Mouse (Mus musculus) left cerebral cortex, adult 8-10 months (tissue): Measurements from ENCODE around the gene Nptxr. TPM values are rescaled to one million over a fixed set of nuclear protein-coding genes. Genes with fewer than 3 reads are reported as not detected.
"Not testable (repeated sequence)": the region's sequence is repeated elsewhere in the genome, so short reads cannot be mapped to it uniquely, and the experiment has no call there.

Source experiments
- DNase-seq, 2 experiments: peaks; one replicate each; pipeline ENCODE4 v3.0.0; 2022; ENCODE audit warnings: low spot score in 2 of 2
- total RNA-seq, 4 experiments: library from RNA; stranded (reverse); gene quantifications; 2 replicates each; pipeline ENCODE4 v1.2.4; 2022

Nptxr gene
- total RNA-seq, 4 experiments from 2014 or later, result 506 to 553 (median 527) TPM

DNA sequence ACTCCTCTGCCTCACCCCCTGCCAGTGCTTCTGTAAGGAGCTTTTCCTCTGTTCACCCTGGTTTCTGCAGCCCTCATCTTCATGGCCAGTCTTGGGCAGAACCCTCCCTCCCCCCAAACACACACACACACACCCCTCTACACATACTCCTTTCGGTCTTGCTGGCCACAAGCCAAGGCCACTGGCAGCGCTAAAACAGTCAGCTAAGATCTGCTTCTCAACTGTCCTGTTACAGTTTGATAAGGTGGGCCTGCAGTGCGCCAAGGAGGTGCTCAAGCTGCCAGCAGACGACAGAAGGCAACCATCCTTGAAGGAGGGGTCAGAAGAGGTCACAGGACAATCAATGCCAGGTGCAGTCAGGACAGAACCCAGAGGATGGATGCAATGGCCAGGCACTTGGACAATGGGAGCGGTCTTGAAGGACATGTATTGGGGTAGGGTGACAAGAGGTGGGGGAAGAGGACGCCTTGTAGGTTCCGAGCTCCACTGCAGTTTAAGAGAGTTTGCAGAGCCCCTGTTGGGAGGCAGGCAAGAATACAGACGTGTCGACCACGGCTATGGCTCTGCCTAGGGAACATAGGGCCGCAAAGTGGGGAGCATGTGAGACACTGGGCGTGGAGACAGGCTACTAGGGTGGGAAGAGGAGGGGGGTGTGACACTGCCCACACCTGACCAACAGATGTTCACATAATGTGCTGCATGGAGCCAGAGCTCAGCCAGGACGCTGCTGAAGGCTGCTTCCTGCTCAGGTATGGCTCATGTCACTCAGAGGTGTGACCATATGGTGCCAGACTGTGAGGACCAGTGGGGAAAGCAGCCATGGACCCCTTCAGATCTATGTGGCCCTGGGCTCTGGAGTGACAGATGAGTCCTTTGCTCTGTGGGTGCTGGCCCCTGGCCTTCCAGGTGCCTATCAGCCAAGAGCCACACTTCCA lies 18.0 kb upstream of the Nptxr start:
- DNase-seq, result no peak

DNA sequence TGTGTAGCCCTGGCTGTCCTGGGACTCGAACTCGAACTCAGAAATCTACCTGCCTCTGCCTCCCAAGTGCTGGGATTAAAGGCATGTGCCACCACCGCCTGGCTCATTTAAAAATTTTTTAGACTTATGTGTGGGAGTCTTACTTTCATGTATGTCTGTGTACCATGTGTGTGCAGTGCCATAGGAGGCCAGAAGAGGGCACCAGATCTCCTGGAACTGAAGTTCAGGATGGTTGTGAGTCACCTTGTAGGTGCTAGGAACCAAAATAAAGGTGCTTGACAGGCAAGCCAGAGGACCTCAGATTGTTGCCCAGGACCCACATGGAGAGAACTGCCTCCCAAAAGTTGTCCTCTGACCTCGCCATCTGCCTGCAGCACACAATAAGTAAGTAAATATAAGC lies 13.8 kb upstream of the Nptxr start:
- DNase-seq, result no peak

DNA sequence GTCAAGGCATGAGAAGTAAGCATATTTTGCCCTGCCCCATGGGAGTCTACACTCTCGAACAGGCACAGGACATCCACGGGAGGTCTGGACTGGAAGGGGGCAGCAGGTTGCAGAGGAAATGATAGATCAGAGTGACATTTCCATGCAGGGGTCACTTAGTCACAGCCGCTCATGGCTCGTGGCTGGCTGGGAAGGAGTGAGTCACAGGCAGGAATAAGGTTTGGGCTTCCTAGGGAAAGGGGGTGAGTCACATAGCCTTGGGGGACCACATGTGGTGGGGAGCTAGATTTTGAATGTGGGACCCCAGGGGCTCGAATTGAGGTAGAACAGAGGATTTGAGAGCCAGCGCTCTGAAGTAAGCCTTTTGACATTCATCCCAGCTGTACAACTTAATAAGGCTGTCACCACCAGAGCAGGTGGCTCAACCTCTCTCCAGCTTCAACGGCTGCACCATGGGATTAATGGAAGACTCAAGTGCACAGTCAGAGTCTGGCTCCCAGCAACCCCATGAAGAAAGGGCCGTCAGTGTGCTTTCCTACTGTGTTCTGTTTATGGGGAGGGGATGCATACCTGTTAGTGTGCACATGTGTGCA lies 9.2 kb upstream of the Nptxr start:
- DNase-seq, result no peak

DNA sequence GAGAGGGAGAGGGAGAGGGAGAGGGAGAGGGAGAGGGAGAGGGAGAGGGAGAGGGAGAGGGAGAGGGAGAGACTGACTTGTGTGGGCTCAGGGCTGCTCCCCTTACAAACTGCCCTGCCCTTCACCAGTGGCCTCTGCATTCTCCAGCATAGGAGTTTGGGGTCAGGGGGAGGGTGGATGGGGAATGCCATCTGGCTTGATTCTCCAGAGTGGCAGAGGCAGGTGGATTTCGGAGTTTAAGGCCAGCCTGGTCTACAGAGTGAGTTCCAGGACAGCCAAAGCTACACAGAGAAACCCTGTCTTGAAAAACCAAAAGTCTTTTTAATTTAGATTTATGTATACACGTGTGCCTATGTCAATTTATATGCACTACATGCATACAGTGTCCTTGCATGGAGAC lies 8.3 kb upstream of the Nptxr start:
- DNase-seq, result not testable (repeated sequence)

DNA sequence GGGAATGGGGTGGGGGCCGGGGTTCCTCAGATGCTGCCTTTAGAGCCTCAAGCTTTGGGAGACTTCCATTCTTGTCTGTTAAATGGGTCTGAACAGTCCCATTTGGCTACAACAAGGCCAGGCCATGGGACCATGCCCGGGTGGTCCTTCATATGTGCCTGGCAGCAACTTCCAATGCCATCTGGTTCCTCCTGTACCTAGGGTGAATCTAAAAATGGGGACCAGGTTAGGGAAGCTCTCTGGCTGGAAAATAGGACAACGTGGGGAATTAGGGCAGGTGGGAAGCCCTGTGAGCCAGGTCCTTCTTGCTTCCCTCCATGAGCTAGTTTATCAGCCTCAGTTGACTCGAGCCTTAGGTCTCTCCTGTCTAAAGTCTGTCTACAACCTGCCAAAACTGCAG lies 6.4 kb upstream of the Nptxr start:
- DNase-seq, result no peak

DNA sequence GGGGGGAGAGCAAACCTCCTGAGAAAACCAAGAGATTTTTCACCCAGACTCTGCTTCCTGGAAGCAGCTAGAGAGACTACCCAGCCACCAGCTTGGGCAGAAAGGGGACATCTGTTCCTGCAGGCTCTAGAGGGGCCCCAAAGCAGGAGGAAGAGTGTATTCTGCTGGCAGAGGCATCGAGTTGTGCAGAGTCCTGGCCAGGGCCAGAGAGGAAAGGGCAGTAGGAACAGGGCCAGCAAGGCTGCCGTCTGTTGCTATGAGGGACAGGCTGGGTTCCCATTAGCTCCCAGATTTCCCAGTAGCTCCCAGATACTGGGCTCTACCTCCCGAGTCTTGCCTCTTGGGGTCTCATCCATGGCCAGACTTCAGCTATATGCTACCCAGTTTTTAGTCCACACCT lies 5.5 kb upstream of the Nptxr start:
- DNase-seq, result no peak

DNA sequence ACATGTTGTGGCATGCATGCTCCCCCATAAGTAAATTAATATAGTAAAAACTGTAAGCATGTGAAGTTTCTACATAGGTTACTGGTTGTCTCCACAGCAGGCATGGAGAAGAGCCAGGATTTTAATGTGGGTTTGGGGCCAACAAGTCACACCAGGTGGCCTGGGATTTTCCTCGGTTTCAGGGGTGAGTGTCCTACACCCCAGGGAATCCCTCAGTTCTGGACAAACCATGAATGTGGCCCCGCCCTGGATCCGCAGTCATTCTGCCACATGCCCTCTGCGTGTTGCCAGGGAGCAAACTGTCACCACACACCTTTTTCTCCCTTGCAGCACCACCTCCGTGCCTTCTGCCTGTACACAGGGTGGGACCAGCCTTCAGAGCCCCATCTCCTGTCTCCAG lies 4.1 kb upstream of the Nptxr start:
- no peak for DNase-seq

DNA sequence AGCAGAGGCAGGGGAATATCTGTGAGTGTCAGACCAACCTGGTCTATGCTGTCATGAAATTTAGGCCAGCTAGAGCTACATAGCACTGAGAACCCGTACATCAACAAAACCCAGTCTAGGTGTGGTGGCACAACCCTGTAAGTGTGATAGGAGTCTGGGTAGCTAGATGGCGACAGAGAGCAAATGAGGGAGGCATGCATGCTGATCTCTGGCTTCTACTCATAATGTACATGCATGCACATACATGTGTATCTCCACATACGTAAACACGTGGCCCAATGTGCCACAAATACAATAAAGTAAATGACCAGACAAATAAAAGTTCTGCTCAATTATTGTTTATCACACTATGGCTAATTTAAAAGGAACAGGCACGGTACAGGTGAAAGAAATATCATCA lies 3.5 kb upstream of the Nptxr start:
- DNase-seq, result no peak

DNA sequence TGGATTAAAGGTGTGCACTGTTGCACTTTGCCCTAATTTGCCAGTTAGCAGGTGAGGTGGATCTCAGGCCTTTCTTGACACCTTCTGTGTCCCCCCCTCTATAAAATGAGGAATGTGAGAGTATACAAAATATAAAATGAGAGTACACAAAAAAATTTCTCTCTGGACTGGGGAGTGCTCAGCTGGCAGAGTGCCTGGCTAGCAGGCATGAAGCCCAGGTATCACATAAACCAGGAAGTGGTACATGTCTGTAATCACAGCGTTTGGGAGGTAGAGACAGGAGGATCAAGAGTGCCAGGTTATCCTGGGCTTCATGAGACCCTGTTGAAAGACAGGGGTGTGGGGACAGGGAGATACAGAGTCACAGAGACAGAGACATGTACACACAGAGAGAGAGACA lies 2.5 kb upstream of the Nptxr start:
- no peak for DNase-seq

DNA sequence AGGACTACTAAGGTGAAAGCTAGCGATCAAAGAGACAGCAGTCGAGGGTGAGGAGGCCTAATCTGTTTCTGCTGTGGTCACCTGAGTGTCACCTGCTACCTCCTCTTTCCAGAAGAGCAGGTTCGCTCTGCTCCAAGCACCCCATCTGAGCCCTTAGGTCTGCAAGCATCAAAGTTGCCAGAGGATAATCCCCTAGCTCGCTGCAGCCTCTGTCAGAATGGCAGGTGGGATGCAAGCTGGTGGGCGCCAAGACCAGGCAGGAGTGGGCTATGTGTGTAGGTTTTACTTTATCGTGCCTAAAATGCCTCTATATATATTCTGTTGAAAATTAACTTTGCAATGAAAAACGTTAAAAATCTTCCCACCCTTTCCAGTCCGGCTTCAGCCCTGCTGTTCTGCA lies 680 bp upstream of the Nptxr start:
- no peak for DNase-seq

DNA sequence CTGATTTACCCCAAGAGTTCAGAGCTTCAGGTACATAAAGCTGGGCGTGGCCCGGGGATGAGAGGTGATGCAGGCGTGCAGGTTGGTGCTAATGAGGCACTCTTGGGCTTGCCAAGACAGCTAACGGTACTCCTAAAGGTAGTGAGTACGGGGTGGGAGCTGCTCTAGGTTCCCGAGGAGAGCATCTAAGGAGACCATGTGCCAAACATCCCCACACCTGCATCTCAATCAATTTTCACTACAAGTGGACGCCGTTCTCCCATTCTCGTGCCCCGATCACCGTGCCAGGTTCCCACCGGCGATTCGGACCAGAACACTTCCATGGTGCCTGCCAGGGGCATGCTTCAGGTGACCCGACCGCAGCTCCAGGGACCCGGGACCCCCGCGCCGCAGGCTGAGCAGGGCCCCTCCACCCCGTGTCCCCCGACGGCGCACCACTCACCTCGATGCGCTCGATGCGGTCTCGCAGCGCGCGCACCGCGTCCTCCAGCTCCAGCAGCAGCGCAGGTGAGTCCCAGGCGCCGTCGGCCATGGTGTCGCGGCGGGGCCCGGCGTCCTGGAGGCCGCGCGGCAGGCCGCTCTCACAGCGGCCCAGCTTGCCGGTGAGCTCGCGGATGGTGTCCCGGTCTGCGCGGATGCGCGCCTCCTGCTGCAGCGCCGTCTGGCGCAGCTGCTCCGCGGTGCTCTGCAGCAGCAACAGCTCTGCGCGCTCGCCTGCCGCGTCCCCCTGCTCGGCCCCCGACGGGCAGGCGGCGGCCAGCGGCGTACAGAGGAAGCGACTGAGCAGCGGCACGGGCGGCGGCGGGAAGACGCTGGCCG lies 824 bp downstream of the Nptxr start:
- DNase-seq, result no peak

DNA sequence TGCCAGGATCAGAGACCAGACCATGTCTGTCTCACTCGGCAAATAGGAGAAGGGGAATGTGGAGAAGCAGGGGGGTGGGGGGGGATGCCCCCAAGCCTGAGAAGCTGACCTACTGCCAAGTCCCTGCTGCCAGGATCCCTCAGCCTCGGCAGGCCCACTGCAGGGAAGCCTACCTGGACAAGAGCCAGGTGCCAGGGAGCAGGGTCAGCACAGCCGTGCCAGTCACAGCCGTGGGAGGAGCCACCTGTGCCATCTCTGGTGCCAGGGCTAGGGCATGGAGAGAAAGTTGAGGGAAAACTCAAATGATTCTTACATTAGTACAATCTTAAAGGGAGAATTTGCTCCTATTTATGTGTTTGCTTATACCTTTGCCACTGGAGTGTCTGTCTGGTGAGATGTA lies 2.3 kb downstream of the Nptxr start:
- no peak for DNase-seq

DNA sequence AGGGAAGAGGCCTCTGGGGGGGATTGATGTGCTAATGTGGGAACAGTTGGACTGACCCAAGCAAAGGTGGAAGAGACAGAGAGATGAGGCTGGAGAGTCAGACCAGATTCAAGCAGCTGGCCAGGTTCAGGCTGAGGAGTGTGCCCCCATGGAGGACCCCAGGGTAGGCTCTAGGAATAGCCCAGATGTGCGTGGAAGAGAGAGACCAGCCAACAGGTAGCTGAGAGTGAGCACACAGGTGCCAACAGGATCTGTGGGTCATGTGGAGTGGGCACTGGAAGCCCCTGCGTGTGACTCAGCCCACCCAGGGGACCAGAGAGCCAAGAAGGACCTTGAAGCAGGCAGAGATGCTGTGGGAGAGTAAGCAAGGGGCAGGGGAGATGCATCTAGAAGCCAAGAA lies 2.9 kb downstream of the Nptxr start:
- no peak for DNase-seq

DNA sequence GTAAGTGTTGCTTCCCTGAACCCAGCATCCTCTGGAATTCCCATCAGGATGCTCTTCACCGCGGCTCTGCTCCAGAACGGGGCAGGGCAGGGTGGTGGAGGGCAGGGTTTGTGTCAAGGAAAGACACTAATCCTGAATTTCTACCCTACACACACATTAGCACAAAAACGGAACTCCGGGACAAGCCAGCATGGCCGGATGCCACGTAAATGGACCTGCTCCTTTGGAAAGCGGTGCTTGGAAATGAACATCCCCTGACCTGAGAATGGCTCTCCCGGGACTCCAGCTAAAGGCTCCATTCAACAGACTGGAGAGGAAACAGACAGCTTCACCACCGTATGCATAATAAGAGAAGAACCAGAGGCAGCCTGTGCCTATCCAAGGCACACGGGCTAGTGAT lies 3.9 kb downstream of the Nptxr start:
- DNase-seq, result no peak

DNA sequence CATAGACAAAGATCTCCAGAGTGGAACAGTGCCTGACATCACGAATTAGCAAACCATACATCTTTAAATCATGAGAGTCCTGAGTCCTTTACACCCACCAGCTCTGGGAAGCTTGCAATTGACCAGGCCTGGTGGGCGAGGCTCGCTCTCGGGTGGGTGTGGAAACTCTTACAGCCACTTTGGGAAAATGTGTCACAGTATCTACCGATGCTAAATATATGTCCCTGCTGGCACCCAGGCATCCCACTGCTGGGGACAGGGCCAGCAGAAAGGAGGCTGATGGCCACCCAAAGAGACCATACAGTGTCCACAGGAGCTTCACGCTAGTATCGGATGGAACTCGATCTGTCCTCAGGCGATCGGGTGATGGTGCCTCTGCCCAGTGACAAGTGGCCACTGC lies 6.0 kb downstream of the Nptxr start:
- DNase-seq, result peak in 1 of 2 experiments; percentile 79

DNA sequence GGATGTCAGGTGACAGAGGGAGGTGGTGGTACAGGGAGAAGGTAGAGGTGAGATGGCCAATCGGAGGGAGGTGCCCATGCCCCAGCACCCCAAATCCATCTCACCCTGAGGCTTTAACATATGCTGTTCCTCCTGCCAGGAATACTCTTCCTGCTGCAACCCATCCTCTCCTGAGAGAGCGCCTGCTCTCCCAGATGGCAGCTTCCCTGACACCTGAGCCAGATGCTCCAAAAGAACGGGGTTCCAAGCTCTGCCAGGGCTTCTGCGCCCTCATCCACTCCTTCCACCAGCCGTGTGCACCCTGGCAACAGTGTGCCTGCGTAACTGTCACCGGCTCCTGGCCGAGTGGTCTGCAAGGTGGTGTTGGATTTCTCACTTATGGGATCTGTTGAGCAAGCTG lies 6.9 kb downstream of the Nptxr start:
- DNase-seq, result no peak

DNA sequence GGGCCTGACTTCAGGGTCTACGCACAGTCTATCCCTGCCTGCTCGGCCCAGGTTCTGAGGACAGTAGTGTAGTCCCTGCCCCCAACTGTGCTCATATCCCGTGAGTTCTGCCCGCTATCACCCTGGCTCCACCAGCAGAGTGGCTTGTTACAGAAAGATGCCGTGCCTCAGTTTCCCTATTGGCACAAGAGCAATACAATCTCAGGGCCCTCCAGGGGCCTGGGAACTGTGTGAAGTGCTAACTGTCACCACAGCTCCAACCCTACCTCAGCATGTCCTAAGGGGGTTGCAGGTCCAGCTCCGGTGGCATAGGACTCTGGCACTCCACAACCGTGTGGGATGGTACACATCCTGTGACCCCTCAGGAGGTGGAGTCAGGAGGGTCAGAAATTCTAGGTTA lies 7.5 kb downstream of the Nptxr start:
- DNase-seq, result no peak

DNA sequence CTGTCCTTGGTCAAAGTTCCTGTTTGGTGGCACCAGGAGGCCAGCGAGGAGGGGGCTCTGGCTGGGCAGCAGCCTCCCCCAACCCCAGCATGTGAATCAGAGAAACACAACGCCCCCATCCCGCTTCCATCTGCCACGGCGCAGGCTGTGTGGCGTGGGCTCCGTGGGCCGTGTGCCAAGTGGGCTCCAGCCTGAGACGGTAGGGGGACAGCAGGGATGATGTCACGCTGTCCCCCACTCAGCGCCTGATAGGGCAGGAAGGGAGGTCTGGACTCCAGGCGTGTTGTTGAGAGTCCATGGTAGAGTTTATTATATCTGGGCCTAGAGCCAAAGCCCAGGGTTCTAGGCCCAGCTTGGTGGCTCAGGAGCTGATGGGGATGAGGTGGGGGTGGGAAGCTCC lies 8.3 kb downstream of the Nptxr start:
- DNase-seq, result peak in 1 of 2 experiments; percentile 83

DNA sequence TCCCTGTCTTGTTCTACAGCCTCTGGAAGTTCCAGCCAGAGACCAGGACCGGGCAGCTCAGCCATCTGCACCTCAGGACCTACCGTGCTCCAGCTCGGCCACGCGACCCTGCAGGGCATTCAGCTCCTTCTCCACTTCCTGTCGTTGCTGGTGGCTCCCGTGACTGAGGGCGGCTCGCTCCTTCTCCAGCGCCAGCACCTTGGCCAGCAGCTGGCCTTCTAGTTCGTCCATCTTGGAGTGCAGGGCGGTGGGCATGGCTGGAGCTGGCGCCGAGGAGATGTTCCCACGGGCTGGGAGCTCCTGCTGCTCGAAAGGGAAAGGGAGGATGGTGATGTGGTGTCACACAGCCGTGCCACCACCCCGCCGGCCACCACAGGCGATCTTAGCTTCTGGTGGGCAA lies 10.4 kb downstream of the Nptxr start:
- DNase-seq, result no peak

DNA sequence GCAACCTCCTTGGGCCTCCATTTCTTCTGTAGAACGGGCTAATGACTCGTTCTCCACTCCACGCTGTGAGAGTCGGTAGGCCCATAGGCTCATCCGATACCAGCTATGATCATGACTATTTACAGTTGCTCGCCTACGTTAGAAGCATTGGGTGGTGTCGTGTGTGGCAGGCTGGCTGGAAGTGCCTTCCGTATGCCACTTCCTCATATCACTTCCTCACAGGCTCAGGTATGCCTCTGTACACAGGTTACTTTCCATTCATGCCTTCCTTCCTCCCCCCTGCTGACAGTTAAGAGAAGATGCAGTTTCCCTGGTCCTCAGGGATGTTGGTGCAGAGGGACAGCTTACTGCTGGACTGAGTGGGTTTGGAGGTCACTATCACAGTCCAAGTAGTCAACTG lies 11.5 kb downstream of the Nptxr start:
- no peak for DNase-seq

DNA sequence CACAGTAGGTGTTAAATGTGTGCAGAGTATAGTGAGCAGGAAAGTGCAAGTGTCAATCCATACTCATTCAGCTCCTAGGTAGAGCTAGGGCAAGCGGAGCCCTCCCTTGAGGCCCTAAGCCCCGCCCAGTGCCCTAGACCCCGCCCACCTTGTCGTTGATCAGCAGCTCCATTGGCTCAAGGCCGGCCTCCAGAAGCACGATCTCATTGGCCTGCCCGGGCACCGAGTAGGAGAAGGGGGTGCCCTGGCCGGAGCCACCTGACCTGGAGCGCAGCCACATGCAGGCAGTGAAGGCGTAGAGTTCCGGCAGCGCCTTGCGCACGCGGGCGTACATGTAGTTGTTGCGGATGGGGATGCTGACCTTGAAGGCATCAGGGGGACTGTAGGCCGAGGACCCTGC lies 12.1 kb downstream of the Nptxr start:
- no peak for DNase-seq

DNA sequence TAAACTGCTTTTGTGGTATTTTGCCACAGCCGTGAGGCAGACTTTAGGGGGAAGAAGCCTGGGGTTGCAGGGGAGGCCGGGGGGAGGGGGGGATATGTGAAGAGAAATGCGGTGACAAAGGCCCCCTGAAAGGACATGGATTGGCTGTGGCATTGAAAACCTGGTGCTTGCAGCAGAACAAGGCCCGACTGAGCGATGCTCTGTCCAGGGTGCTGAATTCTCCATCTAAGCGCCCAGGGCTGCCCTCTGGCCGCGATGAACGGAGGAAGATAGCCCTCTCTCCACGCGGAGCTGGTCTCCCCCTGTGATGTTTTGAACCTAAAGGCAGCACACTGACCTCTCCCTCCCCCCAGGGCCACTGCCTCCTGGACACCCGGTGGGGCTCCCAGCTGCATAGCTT lies 13.1 kb downstream of the Nptxr start:
- DNase-seq, result no peak
